Mouse (Mus musculus): ENCODE measurements around the gene Lrrn4cl. TPM values are rescaled to one million over a fixed set of nuclear protein-coding genes. Genes with fewer than 3 reads are reported as not detected.
A peak's percentile ranks its signal among the peaks of the same experiment; 100 is the strongest.
"Not testable (repeated sequence)": the region's sequence is repeated elsewhere in the genome, so short reads cannot be mapped to it uniquely, and the experiment has no call there.

Gene Lrrn4cl
- polyA plus RNA-seq, 1 experiment from 2014 or later: 0.57 TPM

- WGBS: 90% methylated on average over 6 of the region's 6 CpGs
- Histone ChIP-seq H3K27ac (replicated peaks) (no peak overlapping the region), H3K36me3 (peaks cover 53% of the 10 kb centered on the region), H3K9me3 (replicated peaks) (no peaks in the 10 kb centered on the region), H3K27me3 (ENCODE audit: low read depth, poor library complexity, severe bottlenecking) (no peaks in the 10 kb centered on the region), H3K4me3 (no peak overlapping the region), H3K4me1 (peaks cover 35% of the 10 kb centered on the region)
- no peak for DNase-seq (ENCODE audit: low spot score)
Measured at GRCm38 (mm10) chr19:8842961-8843360, 7.6 kb upstream of the Lrrn4cl start.

GRCm38 (mm10) chr19:8844371-8845129 is 6.0 kb upstream of the Lrrn4cl start:
- peaks cover 60% of the 10 kb centered on the region for H3K36me3 ChIP-seq
- no peaks in the 10 kb centered on the region for H3K27me3 ChIP-seq (ENCODE audit: low read depth, poor library complexity, severe bottlenecking)
- 71% methylated on average over 5 of the region's 5 CpGs for WGBS
- DNase-seq (ENCODE audit: low spot score): peak; percentile 69
- no peak overlapping the region for H3K4me3 ChIP-seq
- peaks cover 19% of the 10 kb centered on the region for H3K4me1 ChIP-seq
- no peaks in the 10 kb centered on the region for H3K9me3 ChIP-seq (replicated peaks)
- H3K27ac ChIP-seq (replicated peaks): no peak overlapping the region

GRCm38 (mm10) chr19:8848356-8848755 is 2.2 kb upstream of the Lrrn4cl start:
- Histone ChIP-seq H3K4me1 (peaks cover 7% of the 10 kb centered on the region; the same call in 1 of the 2 replicates), H3K36me3 (peaks cover 38% of the 10 kb centered on the region), H3K4me3 (no peak overlapping the region), H3K27ac (replicated peaks) (no peak overlapping the region), H3K9me3 (replicated peaks) (no peaks in the 10 kb centered on the region), H3K27me3 (ENCODE audit: low read depth, poor library complexity, severe bottlenecking) (no peaks in the 10 kb centered on the region)
- no peak for DNase-seq (ENCODE audit: low spot score)
- 86% methylated on average over 5 of the region's 5 CpGs for WGBS

GRCm38 (mm10) chr19:8851639-8852038 is 1.1 kb downstream of the Lrrn4cl start:
- H3K27me3 ChIP-seq (ENCODE audit: low read depth, poor library complexity, severe bottlenecking): no peaks in the 10 kb centered on the region
- peaks cover 7% of the 10 kb centered on the region; the same call in 1 of the 2 replicates for H3K4me1 ChIP-seq
- DNase-seq (ENCODE audit: low spot score): no peak
- no peak overlapping the region for H3K27ac ChIP-seq (replicated peaks)
- H3K9me3 ChIP-seq (replicated peaks): no peaks in the 10 kb centered on the region
- no peak overlapping the region for H3K4me3 ChIP-seq
- WGBS: 55% methylated on average over 7 of the region's 7 CpGs
- peaks cover 20% of the 10 kb centered on the region for H3K36me3 ChIP-seq

- no peak overlapping the region for H3K27ac ChIP-seq (replicated peaks)
- H3K36me3 ChIP-seq: peaks cover 13% of the 10 kb centered on the region
- H3K4me1 ChIP-seq: peaks cover 7% of the 10 kb centered on the region; the same call in 1 of the 2 replicates
- WGBS: 62% methylated on average over 10 of the region's 10 CpGs
- H3K4me3 ChIP-seq: no peak overlapping the region
- DNase-seq (ENCODE audit: low spot score): no peak
- no peaks in the 10 kb centered on the region for H3K9me3 ChIP-seq (replicated peaks)
- no peaks in the 10 kb centered on the region for H3K27me3 ChIP-seq (ENCODE audit: low read depth, poor library complexity, severe bottlenecking)
Measured at GRCm38 (mm10) chr19:8852236-8852928, 1.8 kb downstream of the Lrrn4cl start.

GRCm38 (mm10) chr19:8853117-8853516 is 2.5 kb downstream of the Lrrn4cl start:
- Histone ChIP-seq H3K4me3 (no peak overlapping the region), H3K4me1 (peaks cover 7% of the 10 kb centered on the region; the same call in 1 of the 2 replicates), H3K27me3 (ENCODE audit: low read depth, poor library complexity, severe bottlenecking) (no peaks in the 10 kb centered on the region), H3K36me3 (peaks cover 5% of the 10 kb centered on the region), H3K27ac (replicated peaks) (no peak overlapping the region), H3K9me3 (replicated peaks) (no peaks in the 10 kb centered on the region)
- 85% methylated on average over 3 of the region's 3 CpGs for WGBS
- DNase-seq (ENCODE audit: low spot score): no peak

GRCm38 (mm10) chr19:8857689-8858088 is 7.1 kb downstream of the Lrrn4cl start:
- H3K9me3 ChIP-seq (replicated peaks): no peaks in the 10 kb centered on the region
- no peak for DNase-seq (ENCODE audit: low spot score)
- no peak overlapping the region for H3K4me3 ChIP-seq
- no peak overlapping the region for H3K27ac ChIP-seq (replicated peaks)
- H3K36me3 ChIP-seq: no peaks in the 10 kb centered on the region
- H3K4me1 ChIP-seq: no peaks in the 10 kb centered on the region
- H3K27me3 ChIP-seq (ENCODE audit: low read depth, poor library complexity, severe bottlenecking): no peaks in the 10 kb centered on the region
- WGBS: 46% methylated on average over 4 of the region's 4 CpGs

- Histone ChIP-seq H3K4me3 (no peak overlapping the region), H3K4me1 (no peaks in the 10 kb centered on the region), H3K27ac (replicated peaks) (no peak overlapping the region), H3K36me3 (no peaks in the 10 kb centered on the region), H3K27me3 (ENCODE audit: low read depth, poor library complexity, severe bottlenecking) (no peaks in the 10 kb centered on the region), H3K9me3 (replicated peaks) (no peaks in the 10 kb centered on the region)
- 25% methylated on average over 1 of the region's 1 CpGs for WGBS
- no peak for DNase-seq (ENCODE audit: low spot score)
Measured at GRCm38 (mm10) chr19:8859018-8859417, 8.4 kb downstream of the Lrrn4cl start.

- Histone ChIP-seq H3K27me3 (ENCODE audit: low read depth, poor library complexity, severe bottlenecking) (no peaks in the 10 kb centered on the region), H3K36me3 (no peaks in the 10 kb centered on the region), H3K4me1 (no peaks in the 10 kb centered on the region), H3K27ac (replicated peaks) (no peak overlapping the region), H3K9me3 (replicated peaks) (no peaks in the 10 kb centered on the region), H3K4me3 (no peak overlapping the region)
- no peak for DNase-seq (ENCODE audit: low spot score)
- 85% methylated on average over 6 of the region's 6 CpGs for WGBS
Measured at GRCm38 (mm10) chr19:8864265-8864664, 13.7 kb downstream of the Lrrn4cl start.

- not testable (repeated sequence) for H3K27ac ChIP-seq (replicated peaks); H3K27me3 ChIP-seq (ENCODE audit: low read depth, poor library complexity, severe bottlenecking); H3K9me3 ChIP-seq (replicated peaks); H3K4me3 ChIP-seq; DNase-seq (ENCODE audit: low spot score)
- WGBS: 75% methylated on average over 3 of the region's 3 CpGs
- H3K4me1 ChIP-seq: peaks cover 13% of the 10 kb centered on the region
- H3K36me3 ChIP-seq: peaks cover 25% of the 10 kb centered on the region
Measured at GRCm38 (mm10) chr19:8870381-8870780, 19.8 kb downstream of the Lrrn4cl start.

- peak overlapping the region; percentile 91 for H3K4me3 ChIP-seq
- peak overlapping the region; percentile 92 for H3K27ac ChIP-seq (replicated peaks)
- DNase-seq (ENCODE audit: low spot score): no peak
- no peaks in the 10 kb centered on the region for H3K9me3 ChIP-seq (replicated peaks)
- peaks cover 13% of the 10 kb centered on the region for H3K4me1 ChIP-seq
- WGBS: 67% methylated on average over 9 of the region's 9 CpGs
- H3K27me3 ChIP-seq (ENCODE audit: low read depth, poor library complexity, severe bottlenecking): no peaks in the 10 kb centered on the region
- peaks cover 30% of the 10 kb centered on the region for H3K36me3 ChIP-seq
Measured at GRCm38 (mm10) chr19:8870838-8871237, 20.3 kb downstream of the Lrrn4cl start.

- peaks cover 13% of the 10 kb centered on the region for H3K4me1 ChIP-seq
- no peaks in the 10 kb centered on the region for H3K27me3 ChIP-seq (ENCODE audit: low read depth, poor library complexity, severe bottlenecking)
- WGBS: 2% methylated on average over 59 of the region's 59 CpGs
- peak within 1 kb of the TSS; percentile 92 for H3K27ac ChIP-seq (replicated peaks)
- H3K4me3 ChIP-seq: peak within 1 kb of the TSS; percentile 91
- H3K36me3 ChIP-seq: peaks cover 37% of the 10 kb centered on the region
- no peaks in the 10 kb centered on the region for H3K9me3 ChIP-seq (replicated peaks)
- DNase-seq (ENCODE audit: low spot score): peak; percentile 96
Measured at GRCm38 (mm10) chr19:8871267-8872186, 21.0 kb downstream of the Lrrn4cl start, which contains the start of gene Ubxn1. Gene Ubxn1 (plus strand): TSS chr19:8871496.
